Mouse (Mus musculus) forebrain, embryonic 16.5 days (tissue): ENCODE data around the gene Ank3. TPM values are rescaled to one million over a fixed set of nuclear protein-coding genes. Genes with fewer than 3 reads are reported as not detected.

Experiments used
- ATAC-seq: fragments of 200-750 bp; cut with Nextera tagmentation; 2 replicates; pipeline ENCODE4 v1.8.0; 2017; ENCODE audit warnings: mild to moderate bottlenecking, moderate library complexity
- H3K27ac ChIP-seq: fragments of 300-500 bp; sonication (generic); 2 replicates; pipeline ENCODE4 v1.5.1; 2014; ENCODE audit warnings: low read length, control low read depth
- H3K27me3 ChIP-seq: fragments of 300-500 bp; sonication (generic); replicated peaks from 2 replicates; pipeline ENCODE4 v1.6.1; 2014; ENCODE audit warnings: low read length; ENCODE audit not compliant: control insufficient read depth, insufficient read depth
- H3K36me3 ChIP-seq: fragments of 300-500 bp; sonication (generic); 2 replicates; pipeline ENCODE4 v1.6.1; 2014; ENCODE audit not compliant: control insufficient read depth, insufficient read depth
- H3K4me1 ChIP-seq: fragments of 300-500 bp; sonication (generic); replicated peaks from 2 replicates; pipeline ENCODE4 v1.6.1; 2014; ENCODE audit warnings: low read length; ENCODE audit not compliant: control insufficient read depth, insufficient read depth
- H3K4me2 ChIP-seq: fragments of 300-500 bp; sonication (generic); 2 replicates; pipeline ENCODE4 v1.6.1; 2014; ENCODE audit warnings: mild to moderate bottlenecking, low read length, control low read depth
- H3K4me3 ChIP-seq: fragments of 300-500 bp; sonication (generic); replicated peaks from 2 replicates; pipeline ENCODE4 v1.5.1; 2014; ENCODE audit warnings: mild to moderate bottlenecking, low read length, control low read depth
- H3K9ac ChIP-seq: fragments of 300-500 bp; sonication (generic); replicated peaks from 2 replicates; pipeline ENCODE4 v1.6.1; 2014; ENCODE audit warnings: low read depth, low read length, control low read depth
- H3K9me3 ChIP-seq: fragments of 300-500 bp; sonication (generic); 2 replicates; pipeline ENCODE4 v1.6.1; 2016; ENCODE audit warnings: low read length; ENCODE audit not compliant: control insufficient read depth
- WGBS: fragments of 180-500 bp; shearing (Covaris S2); extraction: QIAGEN DNeasy Blood & Tissue Kit; methylation state at CpG from one replicate; pipeline ENCODE4 v1.1.7; 2014; 5-methylcytosine and 5-hydroxymethylcytosine counted together
- polyA plus RNA-seq: library from polyadenylated mRNA; unstranded; fragments of >200 nt; fragmentation: Nextera tagmentation; extraction: Ambion mirVana; gene quantifications from 2 replicates; pipeline ENCODE4 v1.2.1, GENCODE M21; 2015

The Ank3 gene
- polyA plus RNA-seq, 1 experiment from 2014 or later: 102 TPM

- ATAC-seq: no peak
- Histone ChIP-seq H3K27me3 (no peaks in the 10 kb centered on the region), H3K4me1 (peaks cover 5% of the 10 kb centered on the region), H3K27ac (no peak overlapping the region), H3K9me3 (0 out of 2 replicates have a peak, but pooled peaks cover 2% of the 10 kb centered on the region), H3K36me3 (no peaks in the 10 kb centered on the region), H3K9ac (no peak overlapping the region), H3K4me3 (no peak overlapping the region), H3K4me2 (no peak overlapping the region)
- WGBS: 96% methylated on average over 2 of the region's 2 CpGs
These were observed 656.7 kb downstream of the Ank3 start for GRCm38 (mm10) chr10:70055291-70055690.

- Histone ChIP-seq H3K4me3 (no peak overlapping the region), H3K4me2 (no peak overlapping the region), H3K9ac (no peak overlapping the region), H3K36me3 (no peaks in the 10 kb centered on the region), H3K4me1 (peaks cover 10% of the 10 kb centered on the region), H3K9me3 (0 out of 2 replicates have a peak, but pooled peaks cover 2% of the 10 kb centered on the region), H3K27ac (no peak overlapping the region), H3K27me3 (no peaks in the 10 kb centered on the region)
- no peak for ATAC-seq
- WGBS: 74% methylated on average over 3 of the region's 3 CpGs
These were observed 658.5 kb downstream of the Ank3 start for GRCm38 (mm10) chr10:70057064-70057463.

GRCm38 (mm10) chr10:70060021-70060688 is 661.6 kb downstream of the Ank3 start:
- no peak overlapping the region for H3K27ac ChIP-seq
- H3K36me3 ChIP-seq: no peaks in the 10 kb centered on the region
- peak; percentile 92 for ATAC-seq
- H3K4me3 ChIP-seq: no peak overlapping the region
- H3K4me2 ChIP-seq: peak overlapping the region; percentile 21; the same call in 1 of the 2 replicates
- 46% methylated on average over 19 of the region's 19 CpGs for WGBS
- no peaks in the 10 kb centered on the region for H3K9me3 ChIP-seq
- peaks cover 10% of the 10 kb centered on the region for H3K4me1 ChIP-seq
- no peaks in the 10 kb centered on the region for H3K27me3 ChIP-seq
- no peak overlapping the region for H3K9ac ChIP-seq

- Histone ChIP-seq H3K4me2 (peak overlapping the region; percentile 13; the same call in 1 of the 2 replicates), H3K9ac (no peak overlapping the region), H3K36me3 (no peaks in the 10 kb centered on the region), H3K9me3 (no peaks in the 10 kb centered on the region), H3K27ac (no peak overlapping the region), H3K27me3 (no peaks in the 10 kb centered on the region), H3K4me1 (peaks cover 10% of the 10 kb centered on the region), H3K4me3 (no peak overlapping the region)
- WGBS: 40% methylated on average over 10 of the region's 10 CpGs
- no peak for ATAC-seq
These were observed 662.1 kb downstream of the Ank3 start for GRCm38 (mm10) chr10:70060689-70061081.

- no peak overlapping the region for H3K4me2 ChIP-seq
- H3K36me3 ChIP-seq: no peaks in the 10 kb centered on the region
- H3K27ac ChIP-seq: no peak overlapping the region
- no peaks in the 10 kb centered on the region for H3K27me3 ChIP-seq
- H3K4me1 ChIP-seq: peaks cover 17% of the 10 kb centered on the region
- ATAC-seq: no peak
- H3K9ac ChIP-seq: no peak overlapping the region
- 61% methylated on average over 6 of the region's 6 CpGs for WGBS
- H3K4me3 ChIP-seq: no peak overlapping the region
- H3K9me3 ChIP-seq: no peaks in the 10 kb centered on the region
These were observed 665.4 kb downstream of the Ank3 start for GRCm38 (mm10) chr10:70063881-70064555.

GRCm38 (mm10) chr10:70065191-70065590 is 666.6 kb downstream of the Ank3 start:
- Histone ChIP-seq H3K9ac (no peak overlapping the region), H3K4me3 (no peak overlapping the region), H3K4me2 (no peak overlapping the region), H3K27ac (no peak overlapping the region), H3K36me3 (no peaks in the 10 kb centered on the region), H3K27me3 (no peaks in the 10 kb centered on the region), H3K9me3 (no peaks in the 10 kb centered on the region), H3K4me1 (peaks cover 13% of the 10 kb centered on the region)
- WGBS: 40% methylated on average over 3 of the region's 3 CpGs
- ATAC-seq: no peak

- Histone ChIP-seq H3K4me2 (no peak overlapping the region), H3K4me3 (no peak overlapping the region), H3K4me1 (peaks cover 6% of the 10 kb centered on the region), H3K36me3 (no peaks in the 10 kb centered on the region), H3K27me3 (no peaks in the 10 kb centered on the region), H3K27ac (no peak overlapping the region), H3K9ac (no peak overlapping the region), H3K9me3 (peaks cover 3% of the 10 kb centered on the region; the same call in 1 of the 2 replicates)
- whole genome bisulfite sequencing: 22% methylated on average over 8 of the region's 8 CpGs
- peak; percentile 63 for ATAC-seq
These were observed 668.1 kb downstream of the Ank3 start for GRCm38 (mm10) chr10:70066497-70067168.

- Histone ChIP-seq H3K4me3 (no peak overlapping the region), H3K27ac (no peak overlapping the region), H3K4me2 (no peak overlapping the region), H3K4me1 (peaks cover 6% of the 10 kb centered on the region), H3K36me3 (no peaks in the 10 kb centered on the region), H3K9ac (no peak overlapping the region), H3K27me3 (no peaks in the 10 kb centered on the region), H3K9me3 (peaks cover 3% of the 10 kb centered on the region; the same call in 1 of the 2 replicates)
- no peak; the same call in 1 of the 2 replicates for ATAC-seq
- WGBS: 60% methylated on average over 6 of the region's 6 CpGs
These were observed 668.9 kb downstream of the Ank3 start for GRCm38 (mm10) chr10:70067169-70068115.
